38 mouse cellular contexts compared by ENCODE assay signal in the genomic region with DNA sequence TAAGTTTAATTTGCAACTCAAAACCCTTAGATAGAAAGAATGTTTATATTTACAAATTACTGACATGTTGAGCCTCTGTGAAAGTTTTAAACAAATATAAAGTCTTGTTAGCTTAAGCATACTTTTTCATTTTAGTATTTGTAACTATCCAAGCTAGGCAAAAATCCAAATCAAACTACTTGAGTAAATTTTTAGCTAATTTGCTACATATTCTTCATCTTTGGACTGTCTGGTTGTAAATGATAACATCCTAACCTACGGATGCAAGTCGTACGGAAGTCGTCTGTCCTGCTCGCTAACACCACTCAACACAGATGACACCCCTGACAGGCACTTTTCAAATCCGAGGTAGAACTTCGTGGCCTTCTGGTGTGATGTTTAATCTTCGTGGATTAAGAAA. TPM values are rescaled to one million over a fixed set of nuclear protein-coding genes. Genes with fewer than 3 reads are reported as not detected.
"Had no signal": no experiment of that assay in that cellular context is flagged by ENCODE, and none has a peak within 500 bp of the region (broad histone marks: within the 10 kb centered on the region; RNA-seq: fewer than 3 reads in every experiment).

No protein-coding gene starts in this region.

- H3K9me3 ChIP-seq: heart, embryonic 12.5 days; hindbrain, embryonic 13.5 days; hindbrain, embryonic 15.5 days; limb, embryonic 13.5 days; limb, embryonic 15.5 days; liver, embryonic 13.5 days; liver, embryonic 15.5 days had no signal

- H3K4me1 ChIP-seq: hindbrain, embryonic 13.5 days; hindbrain, embryonic 15.5 days; limb, embryonic 13.5 days; liver, embryonic 13.5 days; liver, embryonic 15.5 days had no signal

- H3K27ac ChIP-seq: hindbrain, embryonic 13.5 days; hindbrain, embryonic 15.5 days; hindbrain, postnatal 0 days; limb, embryonic 13.5 days; limb, embryonic 15.5 days; liver, embryonic 13.5 days; liver, embryonic 15.5 days had no signal

- DNase-seq: gastrocnemius, postnatal 14 days; gastrocnemius, postnatal 36 days; heart, adult 18-20 months; heart, postnatal 10 days; kidney, adult 11 months; kidney, postnatal 10 days; kidney, postnatal 36 days; layer of hippocampus, adult 9-11 months; layer of hippocampus, postnatal 36 days; left cerebral cortex, postnatal 4 days; liver, embryonic 13.5 days; lung, adult 18-20 months had no signal

- H3K4me2 ChIP-seq: heart, embryonic 12.5 days; hindbrain, embryonic 13.5 days; hindbrain, embryonic 15.5 days; limb, embryonic 13.5 days; limb, embryonic 15.5 days; liver, embryonic 11.5 days; liver, embryonic 13.5 days; liver, embryonic 15.5 days had no signal

- H3K4me3 ChIP-seq: heart, embryonic 12.5 days; hindbrain, embryonic 13.5 days; hindbrain, embryonic 15.5 days; limb, embryonic 13.5 days; limb, embryonic 15.5 days; liver, embryonic 13.5 days; liver, embryonic 15.5 days had no signal

- H3K27me3 ChIP-seq: heart, embryonic 12.5 days; hindbrain, embryonic 13.5 days; hindbrain, embryonic 15.5 days; limb, embryonic 13.5 days; limb, embryonic 15.5 days; liver, embryonic 13.5 days; liver, embryonic 15.5 days had no signal

- ATAC-seq: hindbrain, postnatal 0 days; intestine, embryonic 16.5 days had no signal

- H3K9ac ChIP-seq: heart, embryonic 12.5 days; hindbrain, embryonic 13.5 days; hindbrain, embryonic 15.5 days; limb, embryonic 13.5 days; limb, embryonic 15.5 days; liver, embryonic 13.5 days; liver, embryonic 15.5 days had no signal

RNA-seq across cellular contexts. Expression of gene Gm10197, which starts 6.1 kb away (rescaled TPM):
- total RNA-seq: gastrocnemius, adult 18-20 months; gastrocnemius, adult 8-10 months; gastrocnemius, postnatal 14 days; gastrocnemius, postnatal 36 days; heart, adult 18-20 months; heart, postnatal 10 days; heart, postnatal 25 days; hematopoietic stem cell, adult 5-6 weeks; hindbrain, postnatal 0 days; layer of hippocampus, adult 18-20 months; layer of hippocampus, adult 8-10 months; layer of hippocampus, postnatal 14 days; layer of hippocampus, postnatal 36 days; left cerebral cortex, adult 18-20 months; left cerebral cortex, adult 8-10 months; left cerebral cortex, postnatal 10 days; left cerebral cortex, postnatal 25 days; left cerebral cortex, postnatal 4 days had no signal
- polyA plus RNA-seq: gonadal fat pad, adult 2 months; heart, embryonic 12.5 days; heart, embryonic 14.5 days; hindbrain, embryonic 11.5 days; hindbrain, embryonic 13.5 days; hindbrain, embryonic 15.5 days; hindbrain, postnatal 0 days; intestine, embryonic 16.5 days; kidney, embryonic 16.5 days; large intestine, adult 2 months; limb, embryonic 11.5 days; limb, embryonic 13.5 days; limb, embryonic 15.5 days; liver, embryonic 11.5 days; liver, embryonic 13.5 days; liver, embryonic 15.5 days had no signal
